Mouse (Mus musculus): ENCODE measurements around the gene Tead1. TPM values are rescaled to one million over a fixed set of nuclear protein-coding genes. Genes with fewer than 3 reads are reported as not detected.

Tead1 gene
- total RNA-seq, 2 experiments from 2014 or later = 157 to 186 TPM

DNA sequence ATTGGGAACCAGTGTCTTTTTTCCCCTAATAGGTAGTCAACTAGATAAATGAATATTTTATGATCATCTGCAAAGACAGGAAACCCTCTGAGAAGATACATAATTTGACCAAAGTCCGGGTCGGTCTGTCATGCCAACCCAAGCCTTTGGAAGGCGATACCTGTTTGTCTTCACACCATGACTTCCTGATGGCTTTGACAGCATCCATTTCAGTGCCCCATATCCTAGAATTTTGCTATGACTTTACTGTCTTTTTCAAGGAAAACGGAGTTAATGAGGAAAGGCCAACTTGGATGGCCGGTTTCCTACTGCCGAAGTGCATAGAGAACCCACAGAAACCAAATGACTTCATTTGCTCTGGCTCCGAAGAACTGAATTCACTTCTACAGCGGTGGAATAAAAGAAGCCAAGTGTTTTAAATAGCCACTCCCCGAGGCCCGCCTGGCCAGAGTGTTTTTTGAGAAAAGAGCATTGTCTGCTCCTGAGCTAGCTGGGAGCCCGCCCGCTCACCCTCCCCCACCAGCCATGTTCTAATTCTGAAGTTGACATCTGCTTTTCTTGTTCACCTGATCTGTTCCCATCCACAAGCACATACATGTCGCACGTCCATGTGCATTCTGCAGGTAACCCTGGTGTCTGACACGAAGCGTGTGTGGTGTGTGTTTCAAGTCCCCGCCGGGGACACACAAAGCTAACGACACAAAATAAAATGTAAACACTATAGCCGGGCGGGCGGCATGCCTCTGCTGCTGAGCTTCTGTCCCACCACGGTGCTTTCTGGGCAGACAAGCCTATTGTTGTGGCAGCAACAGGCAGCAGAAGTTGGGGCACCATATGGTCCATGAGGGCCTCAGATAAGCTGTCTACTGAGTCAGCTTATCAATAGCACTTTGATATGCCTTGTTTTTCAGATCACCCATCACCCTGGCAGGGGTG, 5.8 kb downstream of the Tead1 start:
- DNase-seq = peak; percentile 57 to 58
- intact Hi-C loops (cut with DNase I) = loop anchor here (5.0 kb wide), 1 partner anchor 57 kb away; no protein-coding TSS in a partner anchor

GRCm38 (mm10) chr7:112685993-112686392, 6.9 kb downstream of the Tead1 start:
- intact Hi-C loops (cut with DNase I) = no loop called here
- DNase-seq = no peak

GRCm38 (mm10) chr7:112686586-112686985, 7.5 kb downstream of the Tead1 start:
- DNase-seq = no peak
- intact Hi-C loops (cut with DNase I) = no loop called here

GRCm38 (mm10) chr7:112688425-112689001, 9.4 kb downstream of the Tead1 start:
- DNase-seq = no peak
- intact Hi-C loops (cut with DNase I) = no loop called here

DNA sequence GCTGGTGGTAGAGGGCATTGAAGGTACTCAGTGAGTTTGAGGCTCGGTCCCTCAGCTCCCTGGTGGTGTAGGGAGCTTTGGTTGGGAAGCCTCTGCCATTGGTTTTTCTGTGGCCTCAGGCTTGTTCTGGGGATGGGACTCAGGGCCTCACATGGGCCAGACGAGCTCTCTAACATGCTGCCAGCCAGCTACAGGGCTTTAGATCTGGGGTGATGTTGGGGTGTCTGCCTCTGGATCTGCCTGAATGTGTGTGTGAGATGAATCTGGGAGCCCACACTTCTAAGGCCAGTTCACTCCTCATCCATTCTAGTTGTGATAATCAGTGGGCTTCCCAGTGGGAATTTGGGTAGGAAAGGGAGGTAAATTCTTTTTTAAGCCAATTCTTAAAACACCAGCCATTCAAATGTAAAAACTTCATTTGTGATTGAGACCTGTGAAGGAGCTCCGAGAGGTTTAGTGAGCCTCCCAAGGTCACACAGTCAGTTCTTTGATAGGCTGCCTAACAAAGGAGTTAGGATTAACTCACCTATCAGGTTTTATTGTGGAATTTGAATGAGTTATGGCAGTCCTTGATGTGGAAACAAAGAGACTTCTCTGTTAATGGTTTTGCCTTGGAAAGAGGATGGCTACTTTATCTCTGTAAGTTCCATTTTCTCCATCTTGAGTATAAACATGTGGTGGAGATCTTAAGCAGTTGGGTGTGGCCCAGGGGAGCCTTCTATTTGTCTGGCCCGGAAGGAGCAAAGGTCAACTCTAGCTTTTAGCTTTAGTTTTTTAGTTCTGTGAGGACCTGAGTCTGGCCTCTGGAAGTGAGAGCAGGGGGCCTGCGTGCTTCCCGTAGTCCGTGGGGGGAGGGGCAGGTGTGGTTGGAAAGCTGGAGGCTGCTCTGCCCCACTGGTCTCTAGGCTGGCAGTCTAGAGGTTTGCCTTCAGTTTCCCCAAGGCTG, 12.0 kb downstream of the Tead1 start:
- intact Hi-C loops (cut with DNase I) = no loop called here

DNA sequence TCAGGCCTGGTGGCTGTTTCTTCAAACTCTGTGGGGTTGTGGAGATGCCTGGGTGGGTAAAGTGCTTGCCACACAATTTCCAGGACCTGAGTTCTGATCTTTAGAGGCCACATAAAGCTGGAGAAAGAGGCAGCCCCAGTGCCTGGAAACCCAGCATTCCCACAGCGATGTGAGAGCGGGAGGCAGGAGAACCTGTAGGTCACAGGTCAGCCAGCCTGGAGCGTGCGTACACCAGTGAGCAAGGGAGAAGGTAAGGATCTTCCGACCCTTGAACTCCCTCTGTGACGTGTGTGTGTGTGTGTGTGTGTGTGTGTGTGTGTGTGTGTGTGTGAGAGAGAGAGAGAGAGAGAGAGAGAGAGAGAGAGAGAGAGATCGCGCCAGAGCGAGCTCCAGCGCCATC, 14.4 kb downstream of the Tead1 start:
- DNase-seq = no peak
- intact Hi-C loops (cut with DNase I) = no loop called here

More for the DNA sequence above, 12.0 kb downstream of the Tead1 start:
- DNase-seq = no peak

GRCm38 (mm10) chr7:112696777-112697161, 17.7 kb downstream of the Tead1 start:
- intact Hi-C loops (cut with DNase I) = loop anchor here (2.0 to 5.0 kb wide), 2 partner anchors 16 to 76 kb away; no protein-coding TSS in a partner anchor
- DNase-seq = no peak

DNA sequence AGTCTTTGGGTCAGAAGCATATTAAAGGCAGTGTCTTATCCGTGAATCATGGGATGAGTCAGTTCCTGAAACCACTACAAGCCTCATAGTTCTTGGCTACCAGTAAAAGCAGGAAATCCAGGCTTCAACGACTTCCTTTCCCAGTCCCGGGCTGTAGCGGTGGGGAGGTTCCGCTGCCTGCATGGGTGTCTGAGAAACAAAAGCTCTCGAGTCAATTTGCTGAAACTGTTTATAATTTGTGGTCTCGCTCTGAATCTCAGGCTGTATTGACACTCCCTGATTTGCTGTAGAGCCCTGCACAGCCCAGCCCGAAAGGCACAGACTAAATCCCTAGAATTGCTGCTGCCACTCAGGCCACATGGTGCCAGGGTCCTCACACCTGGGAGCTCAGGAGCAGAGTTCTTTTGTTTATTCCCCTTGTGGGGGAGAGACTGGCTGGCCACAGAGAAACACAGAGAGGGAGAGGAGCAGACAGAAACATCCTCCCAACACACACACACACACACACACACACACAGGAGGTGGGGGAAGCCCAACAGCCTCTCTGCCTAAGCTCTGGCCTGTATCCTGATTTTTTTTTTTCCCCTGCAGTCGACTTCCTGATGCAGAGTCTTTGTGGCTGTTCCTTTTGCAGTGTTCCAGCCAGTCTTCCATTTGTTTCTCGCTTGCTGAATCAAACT, 18.2 kb downstream of the Tead1 start:
- peak; percentile 63 to 64 for DNase-seq
- intact Hi-C loops (cut with DNase I) = loop anchor here (2.0 to 5.0 kb wide), 2 partner anchors 17 to 75 kb away; no protein-coding TSS in a partner anchor

GRCm38 (mm10) chr7:112700082-112700481, 21.0 kb downstream of the Tead1 start:
- intact Hi-C loops (cut with DNase I) = no loop called here
- DNase-seq = no peak

GRCm38 (mm10) chr7:112703341-112703740, 24.2 kb downstream of the Tead1 start:
- DNase-seq = no peak
- intact Hi-C loops (cut with DNase I) = no loop called here

- DNase-seq = no peak
- intact Hi-C loops (cut with DNase I) = no loop called here
These were observed 26.8 kb downstream of the Tead1 start for GRCm38 (mm10) chr7:112705870-112706269.

DNA sequence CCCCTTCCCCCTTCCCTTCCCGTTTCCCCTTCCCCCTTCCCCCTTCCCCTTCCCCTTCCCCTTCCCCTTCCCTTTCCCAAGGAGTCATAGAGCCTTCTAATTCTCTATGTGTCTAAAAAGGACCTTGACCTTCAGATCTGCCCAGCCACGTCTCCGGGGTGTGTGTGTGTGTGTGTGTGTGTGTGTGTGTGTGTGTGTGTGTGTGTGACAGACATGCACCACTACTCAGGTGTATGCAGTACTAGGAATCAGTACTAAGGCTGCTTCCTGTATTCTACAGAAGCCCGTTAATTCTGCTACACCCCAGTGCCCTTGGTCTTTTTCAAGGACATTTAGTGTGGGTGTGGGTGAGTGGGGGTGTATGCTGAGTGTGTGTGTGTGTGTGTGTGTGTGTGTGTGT, 27.6 kb downstream of the Tead1 start:
- no peak for DNase-seq
- intact Hi-C loops (cut with DNase I) = no loop called here

GRCm38 (mm10) chr7:112710409-112711107, 31.4 kb downstream of the Tead1 start:
- no peak for DNase-seq
- intact Hi-C loops (cut with DNase I) = no loop called here

GRCm38 (mm10) chr7:112711977-112712376, 32.9 kb downstream of the Tead1 start:
- no peak for DNase-seq
- intact Hi-C loops (cut with DNase I) = no loop called here

DNA sequence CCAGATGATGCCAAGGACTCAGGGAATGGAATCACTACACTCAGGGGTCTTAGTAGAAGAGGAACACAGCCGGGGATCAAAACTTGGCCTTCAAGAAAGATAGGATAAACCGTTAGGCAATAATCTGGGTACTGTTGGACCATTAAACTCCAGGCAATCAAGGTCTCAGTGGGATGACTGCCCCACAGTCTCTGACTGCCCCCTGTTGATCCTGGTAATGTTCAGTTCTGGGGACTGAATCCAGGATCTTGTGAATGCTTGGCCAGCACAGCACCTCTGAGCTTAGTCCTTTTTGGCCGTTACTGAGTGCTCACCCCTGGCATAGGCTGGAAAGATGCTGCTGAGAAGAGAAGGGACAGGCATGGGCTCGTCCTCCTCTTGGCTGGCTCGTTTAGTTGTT, 34.4 kb downstream of the Tead1 start:
- intact Hi-C loops (cut with DNase I) = no loop called here
- DNase-seq = no peak

- DNase-seq = no peak
- intact Hi-C loops (cut with DNase I) = no loop called here
These were observed 35.7 kb downstream of the Tead1 start for GRCm38 (mm10) chr7:112714783-112715182.

- intact Hi-C loops (cut with DNase I) = no loop called here
- DNase-seq = no peak
These were observed 37.6 kb downstream of the Tead1 start for GRCm38 (mm10) chr7:112716701-112717100.

GRCm38 (mm10) chr7:112717676-112718075, 38.6 kb downstream of the Tead1 start:
- intact Hi-C loops (cut with DNase I) = no loop called here
- DNase-seq = peak in 1 of 2 experiments; percentile 31

GRCm38 (mm10) chr7:112719394-112720142, 40.5 kb downstream of the Tead1 start:
- DNase-seq = no peak
- intact Hi-C loops (cut with DNase I) = no loop called here
